22 mouse cellular contexts compared by ENCODE assay signal in genomic region chr1:128588337-128588736, GRCm38 (mm10). TPM values are rescaled to one million over a fixed set of nuclear protein-coding genes. Genes with fewer than 3 reads are reported as not detected.
DNase-seq lines count a peak whose midpoint lies in the region; ATAC-seq and TF ChIP-seq lines count a peak whose summit lies in the region.
"Had no signal": no experiment of that assay in that cellular context is flagged by ENCODE, and none has a peak within 500 bp of the region (broad histone marks: within the 10 kb centered on the region; RNA-seq: fewer than 3 reads in every experiment).

No protein-coding gene starts in this region.

- WGBS in forebrain, embryonic 15.5 days = 41% methylated on average over 2 of the region's 2 CpGs
- WGBS in forebrain, embryonic 11.5 days = 59% methylated on average over 2 of the region's 2 CpGs
- 11% methylated on average over 2 of the region's 2 CpGs for WGBS in midbrain, embryonic 11.5 days
- 34% methylated on average over 2 of the region's 2 CpGs for WGBS in midbrain, postnatal 0 days
- WGBS in hindbrain, embryonic 15.5 days = 18% methylated on average over 2 of the region's 2 CpGs
- 21% methylated on average over 2 of the region's 2 CpGs for WGBS in midbrain, embryonic 15.5 days
- 63% methylated on average over 2 of the region's 2 CpGs for WGBS in embryonic facial prominence, embryonic 10.5 days

- peak overlapping the region; percentile 13; the same call in 1 of the 2 replicates for H3K4me2 ChIP-seq in forebrain, embryonic 15.5 days (replicated peaks)
- H3K4me2 ChIP-seq in forebrain, embryonic 11.5 days (ENCODE audit: low read depth, low read length, severe bottlenecking) = no peak overlapping the region
- H3K4me2 ChIP-seq in midbrain, embryonic 11.5 days = peak overlapping the region; percentile 73
- no peak overlapping the region for H3K4me2 ChIP-seq in midbrain, postnatal 0 days (ENCODE audit: low read depth, low read length, poor library complexity, severe bottlenecking)
- peak overlapping the region; percentile 83 for H3K4me2 ChIP-seq in hindbrain, embryonic 15.5 days
- H3K4me2 ChIP-seq in midbrain, embryonic 15.5 days = peak overlapping the region; percentile 8; the same call in 1 of the 2 replicates
- H3K4me2 ChIP-seq: embryonic facial prominence, embryonic 15.5 days; heart, embryonic 13.5 days had no signal

- H3K27me3 ChIP-seq in forebrain, embryonic 15.5 days = no peaks in the 10 kb centered on the region
- no peaks in the 10 kb centered on the region for H3K27me3 ChIP-seq in forebrain, embryonic 11.5 days (ENCODE audit: control insufficient read depth, insufficient read depth, low read length)
- H3K27me3 ChIP-seq in midbrain, embryonic 11.5 days (ENCODE audit: control insufficient read depth, insufficient read depth, low read length) = no peaks in the 10 kb centered on the region
- H3K27me3 ChIP-seq in midbrain, postnatal 0 days (ENCODE audit: insufficient read depth, low read length) = no peaks in the 10 kb centered on the region
- 0 out of 2 replicates have a peak, but pooled peaks cover 2% of the 10 kb centered on the region for H3K27me3 ChIP-seq in hindbrain, embryonic 15.5 days
- H3K27me3 ChIP-seq in midbrain, embryonic 15.5 days (replicated peaks) = no peaks in the 10 kb centered on the region
- peaks cover 41% of the 10 kb centered on the region for H3K27me3 ChIP-seq in embryonic facial prominence, embryonic 10.5 days (replicated peaks; ENCODE audit: low read depth, poor library complexity, severe bottlenecking)
- H3K27me3 ChIP-seq: lung, embryonic 15.5 days; megakaryocyte, embryonic 14.5 days had no signal

- peaks cover 7% of the 10 kb centered on the region for H3K36me3 ChIP-seq in forebrain, embryonic 15.5 days
- H3K36me3 ChIP-seq in forebrain, embryonic 11.5 days (ENCODE audit: control insufficient read depth, insufficient read depth, low read length) = peaks cover 7% of the 10 kb centered on the region; the same call in 1 of the 2 replicates
- peaks cover 11% of the 10 kb centered on the region for H3K36me3 ChIP-seq in midbrain, embryonic 11.5 days (ENCODE audit: control insufficient read depth, insufficient read depth, low read length)
- no peaks in the 10 kb centered on the region for H3K36me3 ChIP-seq in midbrain, postnatal 0 days (ENCODE audit: insufficient read depth, low read length)
- no peaks in the 10 kb centered on the region for H3K36me3 ChIP-seq in hindbrain, embryonic 15.5 days
- no peaks in the 10 kb centered on the region for H3K36me3 ChIP-seq in midbrain, embryonic 15.5 days (replicated peaks)
- H3K36me3 ChIP-seq in embryonic facial prominence, embryonic 10.5 days (replicated peaks) = peaks cover 13% of the 10 kb centered on the region
- H3K36me3 ChIP-seq: embryonic facial prominence, embryonic 15.5 days had no signal

- H3K9ac ChIP-seq in forebrain, embryonic 15.5 days (replicated peaks) = no peak overlapping the region
- no peak overlapping the region for H3K9ac ChIP-seq in forebrain, embryonic 11.5 days (ENCODE audit: low read length)
- no peak overlapping the region for H3K9ac ChIP-seq in midbrain, embryonic 11.5 days (ENCODE audit: low read length)
- H3K9ac ChIP-seq in midbrain, postnatal 0 days (replicated peaks; ENCODE audit: low read length, poor library complexity, severe bottlenecking) = no peak overlapping the region
- no peak overlapping the region for H3K9ac ChIP-seq in hindbrain, embryonic 15.5 days
- no peak overlapping the region for H3K9ac ChIP-seq in midbrain, embryonic 15.5 days
- H3K9ac ChIP-seq: embryonic facial prominence, embryonic 15.5 days; heart, embryonic 13.5 days; liver, embryonic 14.5 days; lung, embryonic 15.5 days had no signal

- TF ChIP-seq CTCF in midbrain, postnatal 0 days (IDR thresholded peaks at IDR 0.05) = no peak

- H3K27ac ChIP-seq in forebrain, embryonic 15.5 days (replicated peaks) = no peak overlapping the region
- no peak overlapping the region for H3K27ac ChIP-seq in forebrain, embryonic 11.5 days (ENCODE audit: low read depth, low read length)
- H3K27ac ChIP-seq in midbrain, embryonic 11.5 days (ENCODE audit: low read depth, low read length) = no peak overlapping the region
- H3K27ac ChIP-seq in midbrain, postnatal 0 days (ENCODE audit: low read depth, low read length) = no peak overlapping the region
- no peak overlapping the region for H3K27ac ChIP-seq in hindbrain, embryonic 15.5 days (replicated peaks)
- H3K27ac ChIP-seq in midbrain, embryonic 15.5 days = no peak overlapping the region
- H3K27ac ChIP-seq in embryonic facial prominence, embryonic 10.5 days (replicated peaks) = no peak overlapping the region
- H3K27ac ChIP-seq: embryonic facial prominence, embryonic 15.5 days; heart, embryonic 13.5 days; liver, embryonic 14.5 days; lung, embryonic 15.5 days had no signal

- no peak for DNase-seq in forebrain, embryonic 11.5 days (ENCODE audit: low spot score)
- peak; percentile 4 for DNase-seq in midbrain, embryonic 11.5 days (ENCODE audit: low spot score, missing footprints)
- DNase-seq in midbrain, postnatal 0 days (ENCODE audit: low spot score) = no peak
- no peak for DNase-seq in embryonic facial prominence, embryonic 10.5 days (ENCODE audit: low spot score)
- no peak for DNase-seq in adrenal gland, postnatal 4 days (ENCODE audit: low spot score in 2 of 2)
- DNase-seq: adrenal gland, postnatal 14 days; cerebellum, adult 8-10 months; heart, postnatal 14 days; kidney, adult 18-20 months; kidney, postnatal 4 days; layer of hippocampus, adult 9-11 months; lung, postnatal 36 days; right cerebral cortex, postnatal 25 days; thymus, postnatal 14 days had no signal

- ATAC-seq in forebrain, embryonic 15.5 days (replicated peaks) = no peak
- ATAC-seq in forebrain, embryonic 11.5 days (replicated peaks; ENCODE audit: low FRiP score) = no peak
- ATAC-seq in midbrain, embryonic 11.5 days (ENCODE audit: low FRiP score) = no peak
- ATAC-seq in midbrain, postnatal 0 days (ENCODE audit: low FRiP score) = no peak
- no peak for ATAC-seq in hindbrain, embryonic 15.5 days (ENCODE audit: low FRiP score, low read depth)
- ATAC-seq in midbrain, embryonic 15.5 days (replicated peaks) = no peak

- H3K4me1 ChIP-seq in forebrain, embryonic 15.5 days = peaks cover 45% of the 10 kb centered on the region
- peaks cover 20% of the 10 kb centered on the region; the same call in 1 of the 2 replicates for H3K4me1 ChIP-seq in forebrain, embryonic 11.5 days (replicated peaks; ENCODE audit: control insufficient read depth, insufficient read depth, low read length)
- peaks cover 54% of the 10 kb centered on the region for H3K4me1 ChIP-seq in midbrain, embryonic 11.5 days (ENCODE audit: control insufficient read depth, insufficient read depth, low read length)
- 0 out of 2 replicates have a peak, but pooled peaks cover 6% of the 10 kb centered on the region for H3K4me1 ChIP-seq in midbrain, postnatal 0 days (ENCODE audit: insufficient read depth, low read length)
- peaks cover 47% of the 10 kb centered on the region for H3K4me1 ChIP-seq in hindbrain, embryonic 15.5 days (replicated peaks)
- H3K4me1 ChIP-seq in midbrain, embryonic 15.5 days = peaks cover 41% of the 10 kb centered on the region
- H3K4me1 ChIP-seq in embryonic facial prominence, embryonic 10.5 days = peaks cover 45% of the 10 kb centered on the region

- H3K9me3 ChIP-seq in forebrain, embryonic 15.5 days = no peaks in the 10 kb centered on the region
- H3K9me3 ChIP-seq in forebrain, embryonic 11.5 days (ENCODE audit: control insufficient read depth, low read length) = no peaks in the 10 kb centered on the region
- no peaks in the 10 kb centered on the region for H3K9me3 ChIP-seq in midbrain, embryonic 11.5 days (ENCODE audit: control insufficient read depth, low read length)
- no peaks in the 10 kb centered on the region for H3K9me3 ChIP-seq in midbrain, postnatal 0 days (ENCODE audit: low read length)
- H3K9me3 ChIP-seq in hindbrain, embryonic 15.5 days = no peaks in the 10 kb centered on the region
- no peaks in the 10 kb centered on the region for H3K9me3 ChIP-seq in midbrain, embryonic 15.5 days
- no peaks in the 10 kb centered on the region for H3K9me3 ChIP-seq in embryonic facial prominence, embryonic 10.5 days
- H3K9me3 ChIP-seq: embryonic facial prominence, embryonic 15.5 days; heart, embryonic 13.5 days; lung, embryonic 15.5 days; megakaryocyte, embryonic 14.5 days had no signal

- H3K4me3 ChIP-seq in forebrain, embryonic 15.5 days = no peak overlapping the region
- H3K4me3 ChIP-seq in forebrain, embryonic 11.5 days (ENCODE audit: low read depth, low read length) = no peak overlapping the region
- no peak overlapping the region for H3K4me3 ChIP-seq in midbrain, embryonic 11.5 days (ENCODE audit: low read depth, low read length)
- no peak overlapping the region for H3K4me3 ChIP-seq in midbrain, postnatal 0 days (ENCODE audit: low read depth, low read length)
- H3K4me3 ChIP-seq in hindbrain, embryonic 15.5 days = no peak overlapping the region
- no peak overlapping the region for H3K4me3 ChIP-seq in midbrain, embryonic 15.5 days
- H3K4me3 ChIP-seq in embryonic facial prominence, embryonic 10.5 days = no peak overlapping the region
- H3K4me3 ChIP-seq: embryonic facial prominence, embryonic 15.5 days; heart, embryonic 13.5 days; lung, embryonic 15.5 days had no signal

RNA-seq across cellular contexts. Expression of gene Cxcr4, which starts 3.8 kb away (rescaled TPM):
- 10.7 and 11.0 TPM in 2 replicates for polyA plus RNA-seq in forebrain, embryonic 15.5 days (2015; fragmentation: Nextera tagmentation; extraction: Ambion mirVana)
- 9.0 and 10.0 TPM in 2 replicates for polyA plus RNA-seq in forebrain, embryonic 11.5 days (2014; fragmentation: Nextera tagmentation; extraction: Ambion mirVana)
- polyA plus RNA-seq in midbrain, embryonic 11.5 days (2014; fragmentation: Nextera tagmentation; extraction: Ambion mirVana) = 22.6 and 25.6 TPM in 2 replicates
- total RNA-seq in midbrain, postnatal 0 days (2014; rRNA removed) = 19.3 and 28.5 TPM in 2 replicates
- polyA plus RNA-seq in midbrain, postnatal 0 days (2015; fragmentation: Nextera tagmentation; extraction: Ambion mirVana) = 1.5 and 1.7 TPM in 2 replicates
- polyA plus RNA-seq in hindbrain, embryonic 15.5 days (2015; fragmentation: Nextera tagmentation; extraction: Ambion mirVana) = 9.2 and 10.0 TPM in 2 replicates
- 7.0 and 7.1 TPM in 2 replicates for polyA plus RNA-seq in midbrain, embryonic 15.5 days (2015; fragmentation: Nextera tagmentation; extraction: Ambion mirVana)
- 4.8 and 6.0 TPM in 2 replicates for polyA plus RNA-seq in embryonic facial prominence, embryonic 10.5 days (2016; fragmentation: Nextera tagmentation; extraction: Ambion mirVana)
- total RNA-seq in adrenal gland, postnatal 4 days (2021) = 10 to 100 TPM; 35.9 to 37.7 TPM

Comparison
In these comparisons a context has a peak if more than half of its experiments do, and no peak if none do; other contexts are left out.
1. H3K4me2 ChIP-seq: peak in forebrain, embryonic 15.5 days (single experiment), midbrain, embryonic 11.5 days (single experiment), hindbrain, embryonic 15.5 days (single experiment) and midbrain, embryonic 15.5 days (single experiment); none in forebrain, embryonic 11.5 days (single experiment) and midbrain, postnatal 0 days (single experiment).